Comparison of ENCODE assay signal across 14 mouse cellular contexts in genomic region chr1:35202551-35202950, GRCm38 (mm10).
DNase-seq lines count a peak whose midpoint lies in the region; ATAC-seq and TF ChIP-seq lines count a peak whose summit lies in the region.
"Had no signal": no experiment of that assay in that cellular context is flagged by ENCODE, and none has a peak within 500 bp of the region (broad histone marks: within the 10 kb centered on the region; RNA-seq: fewer than 3 reads in every experiment).

No protein-coding gene starts in this region.

- H3K27ac ChIP-seq in hindbrain, postnatal 0 days = no peak overlapping the region
- no peak overlapping the region for H3K27ac ChIP-seq in hindbrain, embryonic 11.5 days (ENCODE audit: low read depth, low read length)
- no peak overlapping the region for H3K27ac ChIP-seq in kidney, embryonic 14.5 days (ENCODE audit: low read depth, low read length)
- H3K27ac ChIP-seq: heart, adult 2 months; limb, embryonic 13.5 days; midbrain, embryonic 13.5 days had no signal

- H3K27me3 ChIP-seq in hindbrain, postnatal 0 days (ENCODE audit: insufficient read depth, low read length) = no peaks in the 10 kb centered on the region
- no peaks in the 10 kb centered on the region for H3K27me3 ChIP-seq in hindbrain, embryonic 11.5 days (ENCODE audit: control insufficient read depth, insufficient read depth, low read length)
- no peaks in the 10 kb centered on the region for H3K27me3 ChIP-seq in kidney, embryonic 14.5 days (ENCODE audit: control insufficient read depth, insufficient read depth, low read length)
- H3K27me3 ChIP-seq: limb, embryonic 13.5 days; midbrain, embryonic 13.5 days had no signal

- no peak for TF ChIP-seq CTCF in hindbrain, postnatal 0 days (IDR thresholded peaks at IDR 0.05; ENCODE audit: low read depth)

- H3K36me3 ChIP-seq in hindbrain, postnatal 0 days (ENCODE audit: insufficient read depth, low read length) = no peaks in the 10 kb centered on the region
- H3K36me3 ChIP-seq in hindbrain, embryonic 11.5 days (ENCODE audit: control insufficient read depth, insufficient read depth, low read length) = no peaks in the 10 kb centered on the region
- H3K36me3 ChIP-seq in kidney, embryonic 14.5 days (ENCODE audit: control insufficient read depth, insufficient read depth, low read length) = no peaks in the 10 kb centered on the region
- H3K36me3 ChIP-seq: limb, embryonic 13.5 days; midbrain, embryonic 13.5 days had no signal

- H3K9ac ChIP-seq in hindbrain, postnatal 0 days (replicated peaks; ENCODE audit: low read length) = no peak overlapping the region
- no peak overlapping the region for H3K9ac ChIP-seq in hindbrain, embryonic 11.5 days (ENCODE audit: low read depth, low read length)
- H3K9ac ChIP-seq in kidney, embryonic 14.5 days (ENCODE audit: low read depth, low read length) = no peak overlapping the region
- H3K9ac ChIP-seq: limb, embryonic 13.5 days; midbrain, embryonic 13.5 days had no signal

- no peak overlapping the region for H3K4me2 ChIP-seq in hindbrain, postnatal 0 days (ENCODE audit: low read depth, low read length)
- H3K4me2 ChIP-seq in hindbrain, embryonic 11.5 days (replicated peaks; ENCODE audit: low read depth, low read length) = no peak overlapping the region
- no peak overlapping the region for H3K4me2 ChIP-seq in kidney, embryonic 14.5 days (replicated peaks; ENCODE audit: low read depth, low read length)
- H3K4me2 ChIP-seq: limb, embryonic 13.5 days; midbrain, embryonic 13.5 days had no signal

- peak; percentile 41 for DNase-seq in hindbrain, postnatal 0 days (ENCODE audit: low spot score)
- no peak for DNase-seq in hindbrain, embryonic 11.5 days (ENCODE audit: low spot score)
- DNase-seq in frontal cortex, postnatal 10 days (ENCODE audit: low spot score in 2 of 2) = peak; percentile 53 to 61
- DNase-seq in left cerebral cortex, adult 18-20 months (ENCODE audit: low spot score in 2 of 2) = peak; percentile 70 to 83
- peak; percentile 29 for DNase-seq in right cerebral cortex, postnatal 4 days
- DNase-seq in retina, postnatal 1 day = no peak
- DNase-seq in gastrocnemius, adult 8-10 months (ENCODE audit: low spot score in 2 of 2) = no peak
- DNase-seq: heart, adult 2 months had no signal

- H3K4me3 ChIP-seq in hindbrain, postnatal 0 days (ENCODE audit: low read length) = no peak overlapping the region
- no peak overlapping the region for H3K4me3 ChIP-seq in hindbrain, embryonic 11.5 days (ENCODE audit: low read depth, low read length)
- no peak overlapping the region for H3K4me3 ChIP-seq in kidney, embryonic 14.5 days (ENCODE audit: low read length)
- H3K4me3 ChIP-seq: erythroblast, embryonic 14.5 days; heart, adult 2 months; limb, embryonic 13.5 days; midbrain, embryonic 13.5 days had no signal

- ATAC-seq in hindbrain, postnatal 0 days = peak; percentile 64
- ATAC-seq in hindbrain, embryonic 11.5 days (ENCODE audit: low FRiP score) = no peak
- ATAC-seq in kidney, embryonic 14.5 days (ENCODE audit: low FRiP score, low TSS enrichment) = no peak
- ATAC-seq: inflammation-experienced regulatory T-cells, adult 6 months; lung, postnatal 0 days; midbrain, embryonic 13.5 days had no signal

- 54% methylated on average over 4 of the region's 4 CpGs for WGBS in hindbrain, postnatal 0 days
- 89% methylated on average over 4 of the region's 4 CpGs for WGBS in hindbrain, embryonic 11.5 days
- 83% methylated on average over 4 of the region's 4 CpGs for WGBS in kidney, embryonic 14.5 days

- 0 out of 2 replicates have a peak, but pooled peaks cover 4% of the 10 kb centered on the region for H3K4me1 ChIP-seq in hindbrain, postnatal 0 days (ENCODE audit: insufficient read depth, low read length)
- H3K4me1 ChIP-seq in hindbrain, embryonic 11.5 days (replicated peaks; ENCODE audit: control insufficient read depth, insufficient read depth, low read length) = no peaks in the 10 kb centered on the region
- H3K4me1 ChIP-seq in kidney, embryonic 14.5 days (ENCODE audit: control insufficient read depth, insufficient read depth, low read length) = no peaks in the 10 kb centered on the region
- H3K4me1 ChIP-seq: limb, embryonic 13.5 days; midbrain, embryonic 13.5 days had no signal

- H3K9me3 ChIP-seq in hindbrain, postnatal 0 days (ENCODE audit: low read length) = no peaks in the 10 kb centered on the region
- no peaks in the 10 kb centered on the region for H3K9me3 ChIP-seq in hindbrain, embryonic 11.5 days (ENCODE audit: control insufficient read depth, low read length)
- H3K9me3 ChIP-seq in kidney, embryonic 14.5 days (ENCODE audit: control insufficient read depth, low read length) = no peaks in the 10 kb centered on the region
- H3K9me3 ChIP-seq: midbrain, embryonic 13.5 days had no signal

Comparison
In these comparisons a context has a peak if more than half of its experiments do, and no peak if none do; other contexts are left out.
1. DNase-seq: peak in hindbrain, postnatal 0 days (single experiment), frontal cortex, postnatal 10 days (2 of 2), left cerebral cortex, adult 18-20 months (2 of 2) and right cerebral cortex, postnatal 4 days (single experiment); none in hindbrain, embryonic 11.5 days (single experiment), retina, postnatal 1 day (single experiment) and gastrocnemius, adult 8-10 months (0 of 2).